Mouse (Mus musculus): Measurements from ENCODE around the gene Nfx1. TPM values are rescaled to one million over a fixed set of nuclear protein-coding genes. Genes with fewer than 3 reads are reported as not detected.

Gene Nfx1
- total and polyA plus RNA-seq, 2 experiments from 2014 or later: 63.1 to 76.3 TPM

DNA sequence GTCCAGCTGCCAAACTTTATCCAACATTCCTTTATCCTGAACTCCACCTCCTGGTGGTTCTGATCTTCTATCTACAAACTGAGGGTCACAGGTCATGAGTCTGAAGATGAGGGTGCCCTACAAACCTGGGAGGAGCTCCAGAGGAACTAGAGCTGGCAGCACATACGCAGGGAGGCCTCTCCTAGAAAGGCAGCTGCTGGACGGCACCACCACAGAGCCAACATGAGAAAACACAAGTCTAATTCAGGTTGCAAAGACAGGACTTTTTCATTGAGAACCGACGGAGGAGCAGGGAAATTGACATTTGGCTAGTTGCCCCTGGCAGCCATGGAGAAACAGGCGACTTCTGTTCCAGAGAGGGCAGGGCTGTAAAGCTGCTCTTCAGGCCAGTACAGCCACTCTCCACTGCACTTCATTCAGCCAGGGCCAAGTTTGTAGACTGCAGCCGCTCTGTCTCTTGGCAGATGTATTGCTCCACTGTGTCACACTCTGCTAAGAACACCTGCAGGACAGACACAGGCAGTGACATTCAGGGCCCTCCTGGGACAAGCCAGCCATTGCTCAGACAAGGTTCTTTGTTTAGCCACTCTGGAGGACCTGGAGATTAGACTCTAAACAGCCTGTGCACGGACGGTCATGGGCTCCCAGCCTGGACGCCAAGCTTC, 34.4 kb upstream of the Nfx1 start:
- Histone ChIP-seq H3K4me2 (ENCODE audit: low read depth, low read length, poor library complexity, severe bottlenecking) (no peak overlapping the region), H3K4me1 (ENCODE audit: insufficient read depth, low read length) (no peaks in the 10 kb centered on the region), H3K9ac (replicated peaks; ENCODE audit: low read length, poor library complexity, severe bottlenecking) (no peak overlapping the region), H3K36me3 (ENCODE audit: insufficient read depth, low read length) (peaks cover 32% of the 10 kb centered on the region), H3K27me3 (ENCODE audit: insufficient read depth, low read length) (no peaks in the 10 kb centered on the region), H3K9me3 (ENCODE audit: low read length) (no peaks in the 10 kb centered on the region), H3K27ac (ENCODE audit: low read depth, low read length) (no peak overlapping the region), H3K4me3 (ENCODE audit: low read depth, low read length) (no peak overlapping the region)
- DNase-seq (ENCODE audit: low spot score): peak; percentile 91
- TF ChIP-seq CTCF (IDR thresholded peaks at IDR 0.05): no peak
- WGBS: 83% methylated on average over 9 of the region's 9 CpGs
- ATAC-seq (ENCODE audit: low FRiP score): peak; percentile 91

- Histone ChIP-seq H3K36me3 (ENCODE audit: insufficient read depth, low read length) (peaks cover 50% of the 10 kb centered on the region), H3K4me2 (ENCODE audit: low read depth, low read length, poor library complexity, severe bottlenecking) (no peak overlapping the region), H3K4me1 (ENCODE audit: insufficient read depth, low read length) (no peaks in the 10 kb centered on the region), H3K27me3 (ENCODE audit: insufficient read depth, low read length) (no peaks in the 10 kb centered on the region), H3K9ac (replicated peaks; ENCODE audit: low read length, poor library complexity, severe bottlenecking) (no peak overlapping the region), H3K9me3 (ENCODE audit: low read length) (no peaks in the 10 kb centered on the region), H3K4me3 (ENCODE audit: low read depth, low read length) (no peak overlapping the region), H3K27ac (ENCODE audit: low read depth, low read length) (no peak overlapping the region)
- no peak for TF ChIP-seq CTCF (IDR thresholded peaks at IDR 0.05)
- 96% methylated on average over 5 of the region's 5 CpGs for WGBS
- ATAC-seq (ENCODE audit: low FRiP score): no peak
- no peak for DNase-seq (ENCODE audit: low spot score)
Observed at GRCm38 (mm10) chr4:40938793-40939192, 31.9 kb upstream of the Nfx1 start.

DNA sequence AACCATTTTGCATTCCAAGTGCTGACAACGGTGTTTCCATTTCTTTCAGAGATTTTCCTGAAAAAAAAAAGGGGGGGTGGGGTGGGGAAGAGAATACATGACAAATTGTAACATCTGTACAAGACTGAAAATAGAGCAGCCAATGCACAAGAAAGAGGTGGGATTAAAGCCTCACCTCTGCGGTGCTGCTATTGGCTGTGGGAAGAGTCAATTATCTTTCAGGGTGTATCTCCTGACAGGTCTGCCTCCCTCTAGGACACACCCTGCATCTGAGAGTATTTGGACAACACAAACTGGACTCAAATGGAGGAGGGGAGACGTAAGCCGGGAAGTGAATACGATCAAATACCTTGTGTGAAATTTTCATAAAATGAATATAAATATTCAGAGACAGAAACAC, 27.1 kb upstream of the Nfx1 start:
- no peak for TF ChIP-seq CTCF (IDR thresholded peaks at IDR 0.05)
- Histone ChIP-seq H3K4me2 (ENCODE audit: low read depth, low read length, poor library complexity, severe bottlenecking) (no peak overlapping the region), H3K27ac (ENCODE audit: low read depth, low read length) (no peak overlapping the region), H3K27me3 (ENCODE audit: insufficient read depth, low read length) (no peaks in the 10 kb centered on the region), H3K9ac (replicated peaks; ENCODE audit: low read length, poor library complexity, severe bottlenecking) (no peak overlapping the region), H3K36me3 (ENCODE audit: insufficient read depth, low read length) (peaks cover 44% of the 10 kb centered on the region), H3K9me3 (ENCODE audit: low read length) (no peaks in the 10 kb centered on the region), H3K4me1 (ENCODE audit: insufficient read depth, low read length) (peaks cover 6% of the 10 kb centered on the region; the same call in 1 of the 2 replicates), H3K4me3 (ENCODE audit: low read depth, low read length) (no peak overlapping the region)
- no peak for ATAC-seq (ENCODE audit: low FRiP score)
- WGBS: 97% methylated on average over 5 of the region's 5 CpGs
- DNase-seq (ENCODE audit: low spot score): no peak

DNA sequence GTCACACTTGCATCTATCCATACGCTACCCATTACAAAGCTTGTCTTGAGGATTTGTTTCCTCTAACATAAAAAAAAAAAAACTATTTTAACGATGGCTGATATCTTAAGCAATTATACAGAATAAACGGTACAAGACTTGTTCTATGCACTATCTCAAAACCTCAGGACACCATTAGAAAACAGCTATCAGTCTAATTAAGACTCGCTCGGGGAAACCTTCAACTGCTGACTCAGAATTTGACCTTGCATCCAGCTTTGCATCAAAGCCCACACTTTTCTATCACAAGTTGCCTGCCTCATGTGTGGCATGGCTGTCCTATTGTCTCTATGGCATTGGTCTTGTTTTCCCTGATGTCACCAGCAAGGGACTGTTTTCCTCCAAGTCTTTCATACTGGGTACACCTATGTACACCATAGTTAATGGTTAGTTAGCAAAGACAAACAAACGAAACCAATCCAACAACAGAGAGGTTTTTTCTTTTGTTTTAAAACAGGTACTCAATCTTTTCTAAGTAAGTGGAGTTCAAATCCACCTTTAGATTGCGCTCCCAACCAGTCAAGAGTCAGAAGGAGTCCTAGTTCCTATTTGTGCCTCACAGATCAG, 24.1 kb upstream of the Nfx1 start:
- DNase-seq (ENCODE audit: low spot score): no peak
- 85% methylated on average over 7 of the region's 7 CpGs for WGBS
- no peak overlapping the region for H3K27ac ChIP-seq (ENCODE audit: low read depth, low read length)
- no peak for ATAC-seq (ENCODE audit: low FRiP score)
- H3K9ac ChIP-seq (replicated peaks; ENCODE audit: low read length, poor library complexity, severe bottlenecking): 0 out of 2 replicates have a peak overlapping the region, but pooled peaks have one; percentile 72
- H3K27me3 ChIP-seq (ENCODE audit: insufficient read depth, low read length): no peaks in the 10 kb centered on the region
- peaks cover 6% of the 10 kb centered on the region; the same call in 1 of the 2 replicates for H3K4me1 ChIP-seq (ENCODE audit: insufficient read depth, low read length)
- H3K4me3 ChIP-seq (ENCODE audit: low read depth, low read length): peak overlapping the region; percentile 85
- peak overlapping the region; percentile 67 for H3K4me2 ChIP-seq (ENCODE audit: low read depth, low read length, poor library complexity, severe bottlenecking)
- peaks cover 31% of the 10 kb centered on the region for H3K36me3 ChIP-seq (ENCODE audit: insufficient read depth, low read length)
- H3K9me3 ChIP-seq (ENCODE audit: low read length): no peaks in the 10 kb centered on the region
- TF ChIP-seq CTCF (IDR thresholded peaks at IDR 0.05): no peak

DNA sequence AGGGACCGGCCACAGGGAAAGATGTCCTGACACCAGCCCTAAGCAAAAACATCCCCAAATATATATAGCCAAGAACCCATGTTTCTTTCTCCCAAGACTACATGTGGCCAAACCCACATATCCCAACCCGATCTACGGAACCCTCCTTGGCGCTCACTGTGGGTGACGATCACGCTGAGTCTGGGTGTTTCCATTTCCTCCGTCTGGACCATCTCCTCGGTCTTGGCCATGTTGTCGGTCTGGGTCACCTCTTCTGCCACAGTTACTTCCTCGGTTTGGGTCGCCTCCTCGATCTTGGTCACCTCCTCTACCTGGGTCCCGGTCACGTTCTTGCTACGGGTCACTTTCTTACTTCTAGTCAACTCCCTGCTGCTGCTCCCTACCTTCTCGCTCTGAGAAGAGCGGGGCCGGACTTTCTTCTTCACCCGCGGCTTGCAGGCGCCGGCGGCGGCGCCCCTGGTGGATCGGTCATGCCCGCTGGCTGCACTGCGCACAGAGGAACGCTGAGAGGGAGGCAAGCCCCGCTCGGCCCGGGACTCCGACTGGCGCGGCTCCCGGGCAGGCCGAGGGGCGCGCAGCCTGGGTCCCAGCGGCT, 23.0 kb upstream of the Nfx1 start:
- peaks cover 6% of the 10 kb centered on the region; the same call in 1 of the 2 replicates for H3K4me1 ChIP-seq (ENCODE audit: insufficient read depth, low read length)
- WGBS: under 1% methylated on average over 39 of the region's 40 CpGs
- DNase-seq (ENCODE audit: low spot score) (peak; percentile 9), ATAC-seq (ENCODE audit: low FRiP score) (peak; percentile 6)
- H3K4me2 ChIP-seq (ENCODE audit: low read depth, low read length, poor library complexity, severe bottlenecking): peak overlapping the region; percentile 67
- peak; percentile 32; the same call in 1 of the 2 replicates for TF ChIP-seq CTCF (IDR thresholded peaks at IDR 0.05)
- peak overlapping the region; percentile 74 for H3K27ac ChIP-seq (ENCODE audit: low read depth, low read length)
- peak overlapping the region; percentile 85 for H3K4me3 ChIP-seq (ENCODE audit: low read depth, low read length)
- H3K9ac ChIP-seq (replicated peaks; ENCODE audit: low read length, poor library complexity, severe bottlenecking): peak overlapping the region; percentile 72
- H3K9me3 ChIP-seq (ENCODE audit: low read length): no peaks in the 10 kb centered on the region
- H3K27me3 ChIP-seq (ENCODE audit: insufficient read depth, low read length): no peaks in the 10 kb centered on the region
- H3K36me3 ChIP-seq (ENCODE audit: insufficient read depth, low read length): peaks cover 30% of the 10 kb centered on the region

All from midbrain, postnatal 0 days (tissue).